17 mouse cellular contexts compared by ENCODE assay signal in genomic region chr13:52497029-52497550, GRCm38 (mm10). TPM values are rescaled to one million over a fixed set of nuclear protein-coding genes. Genes with fewer than 3 reads are reported as not detected.
"Had no signal": no experiment of that assay in that cellular context is flagged by ENCODE, and none has a peak within 500 bp of the region (broad histone marks: within the 10 kb centered on the region; RNA-seq: fewer than 3 reads in every experiment).

No protein-coding gene starts in this region.

- H3K27me3 ChIP-seq: kidney, embryonic 15.5 days; liver, embryonic 13.5 days; midbrain, embryonic 12.5 days; midbrain, embryonic 15.5 days; neural tube, embryonic 12.5 days had no signal

- H3K9me3 ChIP-seq: kidney, embryonic 15.5 days; liver, embryonic 13.5 days; midbrain, embryonic 12.5 days; midbrain, embryonic 15.5 days; neural tube, embryonic 12.5 days had no signal

- H3K9ac ChIP-seq: kidney, embryonic 15.5 days; liver, embryonic 13.5 days; midbrain, embryonic 12.5 days; midbrain, embryonic 15.5 days; neural tube, embryonic 12.5 days had no signal

- DNase-seq: kidney, adult 11 months; kidney, adult 8-10 months; kidney, postnatal 10 days; kidney, postnatal 4 days; layer of hippocampus, postnatal 36 days; liver, embryonic 13.5 days; lung, adult 2 months; lung, postnatal 14 days; thymus, postnatal 36 days had no signal

- H3K4me1 ChIP-seq: kidney, embryonic 15.5 days; liver, embryonic 13.5 days; midbrain, embryonic 12.5 days; midbrain, embryonic 15.5 days; neural tube, embryonic 12.5 days had no signal

- H3K36me3 ChIP-seq: kidney, embryonic 15.5 days; liver, embryonic 13.5 days; midbrain, embryonic 12.5 days; midbrain, embryonic 15.5 days; neural tube, embryonic 12.5 days had no signal

- H3K4me3 ChIP-seq: kidney, embryonic 15.5 days; left cerebral cortex, adult 2 months; liver, embryonic 13.5 days; midbrain, embryonic 12.5 days; midbrain, embryonic 15.5 days; neural tube, embryonic 12.5 days had no signal

- H3K27ac ChIP-seq: kidney, embryonic 15.5 days; left cerebral cortex, adult 2 months; liver, embryonic 13.5 days; macrophage; midbrain, embryonic 12.5 days; midbrain, embryonic 15.5 days; neural tube, embryonic 12.5 days; stomach, postnatal 0 days had no signal

- H3K4me2 ChIP-seq: kidney, embryonic 15.5 days; liver, embryonic 13.5 days; midbrain, embryonic 12.5 days; midbrain, embryonic 15.5 days; neural tube, embryonic 12.5 days had no signal

- ATAC-seq: midbrain, embryonic 15.5 days had no signal

RNA-seq across cellular contexts. Expression of gene Diras2, which starts 34.0 kb away (rescaled TPM):
- total RNA-seq: liver, adult 2 months had no signal
